Mouse (Mus musculus): ENCODE data around the gene Ccdc84. TPM values are rescaled to one million over a fixed set of nuclear protein-coding genes. Genes with fewer than 3 reads are reported as not detected.
"Not testable (repeated sequence)": the region's sequence is repeated elsewhere in the genome, so short reads cannot be mapped to it uniquely, and the experiment has no call there.

Gene Ccdc84
- polyA plus RNA-seq, 1 experiment from 2014 or later: 20.9 TPM

DNA sequence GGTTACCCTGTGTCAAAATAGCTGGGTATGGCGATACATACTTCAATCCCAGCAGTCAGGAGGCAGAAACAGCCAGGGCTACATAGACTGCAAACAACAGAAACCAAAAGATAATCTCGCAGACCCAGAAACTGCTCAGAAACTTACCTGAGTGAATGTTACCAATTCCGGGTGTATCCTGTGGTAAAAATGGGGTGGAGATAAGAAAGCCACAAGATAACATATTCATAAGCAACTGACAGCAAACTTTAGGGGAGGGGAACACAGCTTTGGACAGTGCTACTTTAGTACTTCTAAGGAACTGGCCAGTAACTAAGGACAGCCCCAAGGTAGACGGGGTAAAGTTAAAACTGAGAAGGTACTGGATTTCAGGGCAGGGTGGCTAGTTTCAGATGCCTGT lies 6.1 kb downstream of the Ccdc84 start:
- no peak overlapping the region for H3K27ac ChIP-seq (ENCODE audit: low read depth, low read length)
- no peak overlapping the region for H3K4me3 ChIP-seq (ENCODE audit: low read depth, low read length)
- peaks cover 2% of the 10 kb centered on the region; the same call in 1 of the 2 replicates for H3K4me1 ChIP-seq (ENCODE audit: control insufficient read depth, insufficient read depth, low read length)
- H3K9ac ChIP-seq (ENCODE audit: low read length): no peak overlapping the region
- no peaks in the 10 kb centered on the region for H3K9me3 ChIP-seq (ENCODE audit: control insufficient read depth, low read length)
- peaks cover 9% of the 10 kb centered on the region for H3K36me3 ChIP-seq (ENCODE audit: control insufficient read depth, insufficient read depth, low read length)
- WGBS: 88% methylated on average over 4 of the region's 4 CpGs
- no peak for ATAC-seq (ENCODE audit: insufficient read depth, low FRiP score, low TSS enrichment)
- no peaks in the 10 kb centered on the region for H3K27me3 ChIP-seq (ENCODE audit: control insufficient read depth, insufficient read depth, low read length)
- no peak for DNase-seq (ENCODE audit: low spot score)
- no peak overlapping the region for H3K4me2 ChIP-seq (ENCODE audit: low read depth)

DNA sequence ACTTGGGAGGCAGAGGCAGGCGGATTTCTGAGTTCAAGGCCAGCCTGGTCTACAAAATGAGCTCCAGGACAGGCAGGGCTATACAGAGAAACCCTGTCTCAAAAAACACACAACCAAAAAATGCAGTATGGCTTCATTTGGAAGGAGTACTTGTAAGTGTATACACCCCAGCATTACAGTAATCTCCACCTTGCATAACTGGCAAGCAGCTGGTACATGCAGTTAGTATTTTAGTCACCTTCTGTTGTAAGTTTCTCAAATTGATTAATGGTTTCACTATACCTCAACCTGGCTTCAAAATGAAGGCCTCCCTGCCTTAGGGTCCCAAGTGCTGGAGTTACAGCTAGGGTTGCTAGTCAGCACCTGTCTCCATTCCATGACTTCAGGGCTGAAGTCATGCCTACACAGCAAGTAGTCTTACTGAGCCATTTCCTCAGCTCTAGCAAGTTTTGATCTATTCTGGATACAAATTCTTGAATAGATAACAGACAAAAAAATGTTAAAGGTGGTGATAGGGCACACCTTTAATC lies 6.7 kb downstream of the Ccdc84 start:
- H3K4me1 ChIP-seq (ENCODE audit: control insufficient read depth, insufficient read depth, low read length): no peaks in the 10 kb centered on the region
- H3K36me3 ChIP-seq (ENCODE audit: control insufficient read depth, insufficient read depth, low read length): peaks cover 9% of the 10 kb centered on the region
- no peak overlapping the region for H3K4me2 ChIP-seq (ENCODE audit: low read depth)
- DNase-seq (ENCODE audit: low spot score) (no peak), ATAC-seq (ENCODE audit: insufficient read depth, low FRiP score, low TSS enrichment) (no peak)
- no peak overlapping the region for H3K27ac ChIP-seq (ENCODE audit: low read depth, low read length)
- H3K9ac ChIP-seq (ENCODE audit: low read length): no peak overlapping the region
- H3K4me3 ChIP-seq (ENCODE audit: low read depth, low read length): no peak overlapping the region
- no peaks in the 10 kb centered on the region for H3K9me3 ChIP-seq (ENCODE audit: control insufficient read depth, low read length)
- WGBS: 88% methylated on average over 1 of the region's 1 CpGs
- no peaks in the 10 kb centered on the region for H3K27me3 ChIP-seq (ENCODE audit: control insufficient read depth, insufficient read depth, low read length)

DNA sequence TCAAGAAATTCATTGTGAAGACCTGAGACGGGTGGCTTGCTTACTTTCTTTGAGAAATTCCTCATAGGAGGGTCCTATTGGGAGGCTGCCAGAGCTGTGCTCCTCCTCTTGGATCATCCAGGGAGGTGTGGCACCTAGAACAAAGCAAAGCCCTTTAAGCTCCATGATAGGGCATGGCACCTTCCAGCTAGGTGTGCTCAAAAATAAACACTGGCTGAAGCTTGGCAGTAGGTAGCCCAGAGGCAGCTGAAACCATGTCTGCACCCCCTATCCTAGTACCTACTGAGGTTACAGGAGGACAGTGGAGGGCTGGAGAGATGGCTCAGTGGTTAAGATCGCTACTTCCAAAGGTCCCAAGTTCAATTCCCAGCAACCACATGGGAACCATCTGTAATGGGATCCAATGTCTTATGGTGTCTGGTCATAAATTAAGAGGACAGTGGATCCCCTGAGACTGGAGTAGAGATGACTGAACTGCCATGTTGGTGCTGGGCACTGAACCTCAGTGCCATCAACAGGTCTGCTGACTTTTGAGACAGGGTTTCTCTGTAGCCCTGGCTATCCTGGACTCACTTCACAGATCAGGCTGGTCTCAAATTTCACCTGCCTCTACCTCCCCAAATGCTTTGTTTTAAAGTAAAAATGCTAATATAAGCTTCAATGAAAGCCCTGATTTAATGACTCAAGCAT lies 7.6 kb downstream of the Ccdc84 start:
- Histone ChIP-seq H3K9me3 (ENCODE audit: control insufficient read depth, low read length) (no peaks in the 10 kb centered on the region), H3K9ac (ENCODE audit: low read length) (no peak overlapping the region), H3K27ac (ENCODE audit: low read depth, low read length) (no peak overlapping the region), H3K4me2 (ENCODE audit: low read depth) (no peak overlapping the region), H3K27me3 (ENCODE audit: control insufficient read depth, insufficient read depth, low read length) (no peaks in the 10 kb centered on the region), H3K36me3 (ENCODE audit: control insufficient read depth, insufficient read depth, low read length) (peaks cover 9% of the 10 kb centered on the region), H3K4me1 (ENCODE audit: control insufficient read depth, insufficient read depth, low read length) (no peaks in the 10 kb centered on the region), H3K4me3 (ENCODE audit: low read depth, low read length) (no peak overlapping the region)
- DNase-seq (ENCODE audit: low spot score) (no peak), ATAC-seq (ENCODE audit: insufficient read depth, low FRiP score, low TSS enrichment) (no peak)
- 79% methylated on average over 2 of the region's 2 CpGs for WGBS

DNA sequence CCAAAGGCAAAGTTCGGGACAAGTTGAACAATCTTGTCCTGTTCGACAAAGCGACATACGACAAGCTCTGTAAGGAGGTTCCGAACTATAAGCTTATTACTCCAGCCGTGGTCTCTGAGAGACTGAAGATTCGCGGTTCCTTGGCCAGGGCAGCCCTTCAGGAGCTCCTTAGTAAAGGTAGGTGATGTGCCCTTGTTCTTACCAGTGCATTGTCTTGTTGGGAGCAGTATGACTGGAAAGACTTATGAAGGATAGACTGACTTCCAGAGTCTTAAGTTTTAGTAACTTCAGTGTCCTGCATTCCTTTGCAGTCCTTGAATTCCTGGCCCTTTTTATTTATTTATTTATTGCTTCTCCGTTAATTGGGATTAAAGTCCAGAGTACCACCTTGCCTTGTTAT lies 9.7 kb downstream of the Ccdc84 start:
- H3K36me3 ChIP-seq (ENCODE audit: control insufficient read depth, insufficient read depth, low read length): peaks cover 13% of the 10 kb centered on the region
- 0 out of 2 replicates have a peak overlapping the region, but pooled peaks have one; percentile 88 for H3K9ac ChIP-seq (ENCODE audit: low read length)

DNA sequence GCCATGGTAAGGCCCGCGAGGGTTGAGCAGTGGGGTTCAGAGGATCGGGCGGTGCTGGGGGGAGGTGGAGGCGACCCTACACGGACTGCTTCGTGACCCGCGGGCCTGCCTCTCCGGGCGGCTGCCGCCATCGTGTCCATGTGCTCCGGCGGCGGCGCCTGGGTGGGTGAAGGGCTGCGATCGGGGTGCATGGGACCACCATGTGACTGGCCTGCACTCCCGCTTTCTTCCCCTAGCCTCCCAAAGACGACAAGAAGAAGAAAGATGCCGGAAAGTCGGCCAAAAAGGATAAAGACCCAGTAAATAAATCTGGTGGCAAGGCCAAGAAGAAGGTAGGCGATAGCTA lies 10.6 kb downstream of the Ccdc84 start:
- no peak for ATAC-seq (ENCODE audit: insufficient read depth, low FRiP score, low TSS enrichment)
- Histone ChIP-seq H3K4me3 (ENCODE audit: low read depth, low read length) (peak overlapping the region; percentile 91), H3K27ac (ENCODE audit: low read depth, low read length) (peak overlapping the region; percentile 84; the same call in 1 of the 2 replicates), H3K4me2 (ENCODE audit: low read depth) (peak overlapping the region; percentile 38), H3K4me1 (ENCODE audit: control insufficient read depth, insufficient read depth, low read length) (no peaks in the 10 kb centered on the region), H3K9ac (ENCODE audit: low read length) (peak overlapping the region; percentile 88), H3K36me3 (ENCODE audit: control insufficient read depth, insufficient read depth, low read length) (peaks cover 16% of the 10 kb centered on the region), H3K27me3 (ENCODE audit: control insufficient read depth, insufficient read depth, low read length) (no peaks in the 10 kb centered on the region), H3K9me3 (ENCODE audit: control insufficient read depth, low read length) (no peaks in the 10 kb centered on the region)
- under 1% methylated on average over 24 of the region's 24 CpGs for WGBS
- no peak for DNase-seq (ENCODE audit: low spot score)

More for the DNA sequence above, 9.7 kb downstream of the Ccdc84 start:
- H3K27ac ChIP-seq (ENCODE audit: low read depth, low read length); DNase-seq (ENCODE audit: low spot score); H3K27me3 ChIP-seq (ENCODE audit: control insufficient read depth, insufficient read depth, low read length); ATAC-seq (ENCODE audit: insufficient read depth, low FRiP score, low TSS enrichment); H3K9me3 ChIP-seq (ENCODE audit: control insufficient read depth, low read length); H3K4me1 ChIP-seq (ENCODE audit: control insufficient read depth, insufficient read depth, low read length): not testable (repeated sequence)
- WGBS: 83% methylated on average over 9 of the region's 9 CpGs
- H3K4me3 ChIP-seq (ENCODE audit: low read depth, low read length): peak overlapping the region; percentile 91
- H3K4me2 ChIP-seq (ENCODE audit: low read depth): peak overlapping the region; percentile 38

DNA sequence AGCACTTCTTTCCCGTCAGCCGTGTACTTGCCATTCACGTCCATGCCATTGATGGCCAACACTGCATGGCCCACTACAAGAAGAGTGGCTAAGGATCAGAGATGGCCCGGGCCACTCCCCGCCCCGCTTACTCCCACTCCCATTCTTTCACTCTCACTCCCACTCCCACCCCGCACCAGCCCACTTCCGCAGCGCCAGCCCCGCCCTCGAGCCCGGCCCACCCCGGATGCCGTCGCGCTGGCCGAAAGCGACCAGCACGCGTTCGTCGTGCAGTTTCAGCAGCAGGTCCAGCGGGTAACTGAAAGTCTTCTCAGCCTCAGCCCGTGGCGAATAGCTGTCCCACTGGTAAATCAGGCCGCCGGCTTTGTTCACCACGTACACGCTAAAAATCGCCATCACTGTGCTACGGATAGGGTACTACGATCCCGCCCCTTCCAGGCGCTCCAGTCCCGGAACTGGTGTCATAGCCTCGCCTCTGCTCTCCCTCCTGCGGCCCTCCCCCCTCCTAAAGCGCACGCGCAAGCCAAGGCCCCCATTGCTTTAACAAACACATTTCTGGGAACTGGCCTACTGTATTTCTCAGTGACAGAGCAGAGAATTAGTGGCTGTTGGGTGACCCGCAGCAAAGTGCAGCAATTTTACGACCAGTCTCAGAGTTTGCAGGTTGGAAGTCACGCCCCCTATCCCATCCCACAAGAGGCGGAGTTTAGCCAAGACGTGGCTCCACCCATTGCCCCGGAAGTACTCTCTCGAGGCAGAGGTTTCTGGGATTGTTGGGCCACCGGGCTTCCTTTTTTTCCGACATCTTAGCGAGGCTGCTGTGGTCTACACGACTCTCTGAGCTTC lies 11.2 kb downstream of the Ccdc84 start, which contains the start of the genes Rps25 and Trappc4:
Gene Rps25 (plus strand): TSS at position 234 of the 846 bp plus-strand sequence.
Gene Trappc4 (minus strand): TSS at position 695 of the 846 bp plus-strand sequence.
- H3K4me3 ChIP-seq (ENCODE audit: low read depth, low read length): peak within 1 kb of the TSS; percentile 91
- ATAC-seq (ENCODE audit: insufficient read depth, low FRiP score, low TSS enrichment) (peak; percentile 93), DNase-seq (ENCODE audit: low spot score) (peak; percentile 96)
- peak within 1 kb of the TSS; percentile 88 for H3K9ac ChIP-seq (ENCODE audit: low read length)
- H3K4me1 ChIP-seq (ENCODE audit: control insufficient read depth, insufficient read depth, low read length): no peaks in the 10 kb centered on the region
- no peaks in the 10 kb centered on the region for H3K27me3 ChIP-seq (ENCODE audit: control insufficient read depth, insufficient read depth, low read length)
- WGBS: under 1% methylated on average over 51 of the region's 51 CpGs
- peak within 1 kb of the TSS; percentile 84 for H3K27ac ChIP-seq (ENCODE audit: low read depth, low read length)
- H3K9me3 ChIP-seq (ENCODE audit: control insufficient read depth, low read length): no peaks in the 10 kb centered on the region
- peak within 1 kb of the TSS; percentile 58 for H3K4me2 ChIP-seq (ENCODE audit: low read depth)
- H3K36me3 ChIP-seq (ENCODE audit: control insufficient read depth, insufficient read depth, low read length): peaks cover 16% of the 10 kb centered on the region

DNA sequence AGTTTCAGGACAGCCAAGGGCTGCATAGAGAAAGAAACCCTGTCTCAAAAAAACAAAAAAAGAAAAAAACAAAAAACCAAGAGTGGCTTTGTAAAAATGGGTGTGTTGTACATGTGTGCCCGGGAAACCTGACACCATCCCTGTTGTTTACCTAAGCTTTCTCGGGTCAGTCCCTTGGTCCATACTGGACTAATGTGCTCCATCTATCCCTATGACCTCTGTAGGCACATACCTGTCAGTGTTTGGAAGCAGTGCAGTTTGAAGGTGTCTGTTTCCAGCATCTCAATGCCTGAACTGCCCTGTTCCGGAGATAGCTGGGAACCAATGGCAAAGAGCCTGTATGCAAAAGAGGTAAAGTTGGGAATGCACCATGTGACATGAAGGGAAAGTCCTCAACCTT lies 13.4 kb downstream of the Ccdc84 start:
- Histone ChIP-seq H3K27me3 (ENCODE audit: control insufficient read depth, insufficient read depth, low read length) (no peaks in the 10 kb centered on the region), H3K9me3 (ENCODE audit: control insufficient read depth, low read length) (no peaks in the 10 kb centered on the region), H3K36me3 (ENCODE audit: control insufficient read depth, insufficient read depth, low read length) (peaks cover 23% of the 10 kb centered on the region), H3K4me3 (ENCODE audit: low read depth, low read length) (no peak overlapping the region), H3K4me2 (ENCODE audit: low read depth) (no peak overlapping the region), H3K9ac (ENCODE audit: low read length) (no peak overlapping the region), H3K27ac (ENCODE audit: low read depth, low read length) (no peak overlapping the region), H3K4me1 (ENCODE audit: control insufficient read depth, insufficient read depth, low read length) (no peaks in the 10 kb centered on the region)
- DNase-seq (ENCODE audit: low spot score): no peak
- no peak for ATAC-seq (ENCODE audit: insufficient read depth, low FRiP score, low TSS enrichment)
- WGBS: 84% methylated on average over 3 of the region's 3 CpGs

DNA sequence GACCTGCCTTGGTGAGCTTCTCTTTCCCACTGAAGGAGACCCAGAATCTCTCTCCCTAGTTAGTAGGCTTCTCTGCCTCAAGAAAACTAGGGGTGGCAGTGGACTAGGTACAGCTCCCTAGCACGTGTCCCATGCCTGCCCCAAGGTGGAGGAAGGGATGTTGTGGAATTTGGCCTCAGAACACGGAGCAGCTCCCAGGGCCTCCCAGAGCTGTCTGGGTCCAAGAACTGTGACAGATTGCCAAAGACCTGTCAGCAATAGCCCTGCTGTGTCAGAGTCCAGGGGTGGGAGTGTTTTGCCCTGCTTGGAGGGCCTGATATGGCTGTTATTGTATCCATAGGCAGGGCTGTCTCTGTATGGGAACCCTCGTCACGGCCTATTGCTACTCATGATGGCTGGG lies 17.3 kb downstream of the Ccdc84 start:
- no peak for ATAC-seq (ENCODE audit: insufficient read depth, low FRiP score, low TSS enrichment)
- H3K4me1 ChIP-seq (ENCODE audit: control insufficient read depth, insufficient read depth, low read length): peaks cover 7% of the 10 kb centered on the region; the same call in 1 of the 2 replicates
- 82% methylated on average over 4 of the region's 4 CpGs for WGBS
- no peaks in the 10 kb centered on the region for H3K27me3 ChIP-seq (ENCODE audit: control insufficient read depth, insufficient read depth, low read length)
- H3K4me2 ChIP-seq (ENCODE audit: low read depth): no peak overlapping the region
- H3K9me3 ChIP-seq (ENCODE audit: control insufficient read depth, low read length): no peaks in the 10 kb centered on the region
- H3K9ac ChIP-seq (ENCODE audit: low read length): no peak overlapping the region
- H3K27ac ChIP-seq (ENCODE audit: low read depth, low read length): no peak overlapping the region
- peaks cover 19% of the 10 kb centered on the region for H3K36me3 ChIP-seq (ENCODE audit: control insufficient read depth, insufficient read depth, low read length)
- DNase-seq (ENCODE audit: low spot score): no peak
- no peak overlapping the region for H3K4me3 ChIP-seq (ENCODE audit: low read depth, low read length)

Measured in neural tube, embryonic 11.5 days (tissue).